Mouse (Mus musculus) heart, postnatal 0 days (tissue): ENCODE results near the gene Med25. TPM values are rescaled to one million over a fixed set of nuclear protein-coding genes. Genes with fewer than 3 reads are reported as not detected.

Source experiments
- ATAC-seq: fragments of 200-750 bp; cut with Nextera tagmentation; 2 replicates; pipeline ENCODE4 v1.8.0; 2017; ENCODE audit warnings: low read depth, moderate number of reproducible peaks, moderate library complexity; ENCODE audit not compliant: insufficient read depth
- DNase-seq: peaks from one replicate; pipeline ENCODE4 v3.0.0-alpha.2; 2016; ENCODE audit warnings: low spot score
- H3K27ac ChIP-seq: fragments of 300-500 bp; sonication (generic); 2 replicates; pipeline ENCODE4 v1.5.1; 2014; ENCODE audit warnings: low read depth, mild to moderate bottlenecking
- H3K27me3 ChIP-seq: fragments of 300-500 bp; sonication (generic); 2 replicates; pipeline ENCODE4 v1.6.1; 2014; ENCODE audit warnings: low read length, mixed read lengths; ENCODE audit not compliant: control insufficient read depth, insufficient read depth
- H3K36me3 ChIP-seq: fragments of 300-500 bp; sonication (generic); replicated peaks from 2 replicates; pipeline ENCODE4 v1.6.1; 2014; ENCODE audit warnings: low read length, mixed read lengths; ENCODE audit not compliant: control insufficient read depth, insufficient read depth
- H3K4me1 ChIP-seq: fragments of 300-500 bp; sonication (generic); 2 replicates; pipeline ENCODE4 v1.6.1; 2014; ENCODE audit warnings: antibody characterized with exemption; ENCODE audit not compliant: control insufficient read depth, insufficient read depth
- H3K4me2 ChIP-seq: fragments of 300-500 bp; sonication (generic); 2 replicates; pipeline ENCODE4 v1.6.1; 2014; ENCODE audit warnings: low read depth, mild to moderate bottlenecking, low read length, moderate library complexity
- H3K4me3 ChIP-seq: fragments of 300-500 bp; sonication (generic); 2 replicates; pipeline ENCODE4 v1.5.1; 2014; ENCODE audit warnings: low read depth, low read length
- H3K9ac ChIP-seq: fragments of 300-500 bp; sonication (generic); replicated peaks from 2 replicates; pipeline ENCODE4 v1.6.1; 2014; ENCODE audit warnings: low read depth, low read length, mixed read lengths
- H3K9me3 ChIP-seq: fragments of 300-500 bp; sonication (generic); replicated peaks from 2 replicates; pipeline ENCODE4 v1.6.1; 2016; ENCODE audit warnings: low read length; ENCODE audit not compliant: control insufficient read depth
- CTCF ChIP-seq: IDR thresholded peaks from 2 replicates; pipeline ENCODE4 v1.5.1; 2016; ENCODE audit warnings: antibody characterized with exemption, control low read depth, low read depth
- EP300 ChIP-seq: IDR thresholded peaks from 2 replicates; pipeline ENCODE4 v1.6.1; 2016; ENCODE audit warnings: antibody characterized with exemption, low read depth
- WGBS: fragments of 180-500 bp; shearing (Covaris S2); extraction: QIAGEN DNeasy Blood & Tissue Kit; methylation state at CpG from one replicate; pipeline ENCODE4 v1.1.7; 2014; 5-methylcytosine and 5-hydroxymethylcytosine counted together
- polyA plus RNA-seq: library from polyadenylated mRNA; unstranded; fragments of >200 nt; fragmentation: Nextera tagmentation; extraction: Ambion mirVana; gene quantifications from 2 replicates; pipeline ENCODE4 v1.2.1, GENCODE M21; 2015
- total RNA-seq: library from RNA; depleted of rRNA; stranded (reverse); fragments of >200 nt; gene quantifications from 2 replicates; pipeline ENCODE4 v1.2.3, GENCODE M21; 2014; ENCODE audit warnings: low replicate concordance

Gene Med25
- total and polyA plus RNA-seq, 2 experiments from 2014 or later, result 73.3 to 112 TPM

DNA sequence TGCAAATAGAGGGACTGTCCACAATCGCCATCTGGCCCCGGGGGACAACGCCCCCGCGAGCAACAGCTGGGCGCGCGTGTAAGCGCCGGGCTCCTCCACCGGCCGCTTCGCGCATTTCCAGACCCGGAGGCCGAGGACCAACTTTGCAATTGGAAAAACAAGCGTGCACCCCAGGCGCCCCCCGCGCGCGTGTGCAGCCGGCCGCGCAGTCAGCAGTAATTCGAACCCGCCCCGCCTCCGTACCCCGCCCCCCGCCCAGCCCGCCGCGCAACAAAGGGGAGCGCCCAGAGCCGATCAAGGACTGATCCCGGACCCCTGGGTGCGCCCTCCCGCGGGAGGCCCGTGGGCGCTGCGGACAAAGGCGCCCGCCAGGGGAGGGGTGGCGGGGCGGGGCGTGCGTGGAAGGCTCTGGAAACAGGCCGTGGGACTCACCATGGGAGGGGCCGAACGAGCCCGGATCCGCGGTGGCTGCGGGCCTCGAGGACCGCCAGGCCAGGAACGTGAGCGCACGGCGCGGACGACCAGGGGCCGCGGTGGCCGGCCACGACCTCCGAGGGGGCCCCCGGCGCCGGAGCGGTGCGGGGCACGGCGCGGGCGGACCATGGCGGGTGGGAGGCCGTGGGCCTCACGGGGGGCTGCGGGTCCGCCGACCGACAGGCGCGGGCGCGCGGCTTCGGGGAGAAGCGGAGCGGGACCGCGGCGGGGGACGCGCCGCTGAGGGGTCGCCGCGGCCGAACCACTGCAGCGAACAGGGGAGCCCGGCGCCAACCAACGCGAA is 23.4 kb downstream of the Med25 start:
- WGBS, result under 1% methylated on average over 83 of the region's 108 CpGs

DNA sequence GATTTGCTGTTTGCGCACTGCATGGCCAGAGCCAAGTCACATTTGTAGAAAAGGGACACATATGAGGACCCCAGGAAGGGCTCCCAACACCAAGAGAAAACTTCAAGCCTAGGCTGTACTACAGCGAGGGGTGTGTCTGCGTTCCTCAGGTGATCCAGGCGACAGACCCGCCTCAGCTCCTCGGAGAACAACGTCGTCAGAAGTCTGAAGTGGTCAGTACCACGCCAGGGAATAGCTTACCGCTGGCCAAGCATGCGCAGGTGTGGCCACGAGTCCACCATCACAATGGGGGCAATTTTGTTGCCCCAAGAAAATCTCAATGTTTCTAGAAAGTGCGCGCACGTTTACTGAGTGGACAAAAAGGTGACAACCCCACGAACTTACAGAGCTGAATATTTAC is 24.0 kb downstream of the Med25 start:
- Histone ChIP-seq H3K4me1 (peaks cover 50% of the 10 kb centered on the region), H3K9ac (peak overlapping the region; percentile 96), H3K9me3 (no peaks in the 10 kb centered on the region), H3K4me2 (peak overlapping the region; percentile 83), H3K27ac (peak overlapping the region; percentile 100), H3K36me3 (peaks cover 19% of the 10 kb centered on the region), H3K27me3 (no peaks in the 10 kb centered on the region), H3K4me3 (peak overlapping the region; percentile 99)
- TF ChIP-seq CTCF (no peak), EP300 (no peak)
- WGBS, result 8% methylated on average over 16 of the region's 16 CpGs
- ATAC-seq (no peak), DNase-seq (no peak)

More for the DNA sequence above, 23.4 kb downstream of the Med25 start:
- Histone ChIP-seq H3K4me1 (peaks cover 50% of the 10 kb centered on the region), H3K4me2 (peak overlapping the region; percentile 83), H3K4me3 (peak overlapping the region; percentile 99), H3K9me3 (no peaks in the 10 kb centered on the region), H3K36me3 (peaks cover 13% of the 10 kb centered on the region), H3K9ac (peak overlapping the region; percentile 96), H3K27ac (peak overlapping the region; percentile 100), H3K27me3 (no peaks in the 10 kb centered on the region)
- ATAC-seq (peak; percentile 22), DNase-seq (no peak)
- TF ChIP-seq CTCF, result no peak
- no peak for TF ChIP-seq EP300

- Histone ChIP-seq H3K4me3 (peak overlapping the region; percentile 99), H3K4me2 (peak overlapping the region; percentile 83), H3K9ac (peak overlapping the region; percentile 96; the same call in 1 of the 2 replicates), H3K27ac (peak overlapping the region; percentile 100), H3K36me3 (peaks cover 26% of the 10 kb centered on the region), H3K27me3 (no peaks in the 10 kb centered on the region), H3K4me1 (peaks cover 44% of the 10 kb centered on the region), H3K9me3 (no peaks in the 10 kb centered on the region)
- 41% methylated on average over 9 of the region's 9 CpGs for WGBS
- no peak for ATAC-seq
- no peak for DNase-seq
- TF ChIP-seq CTCF (no peak), EP300 (no peak)
Observed at GRCm38 (mm10) chr7:44867802-44868201, 24.7 kb downstream of the Med25 start.

- H3K9me3 ChIP-seq, result no peaks in the 10 kb centered on the region
- ATAC-seq (no peak), DNase-seq (no peak)
- H3K4me1 ChIP-seq, result peaks cover 44% of the 10 kb centered on the region
- peak overlapping the region; percentile 32 for H3K9ac ChIP-seq
- H3K4me2 ChIP-seq, result peak overlapping the region; percentile 83
- H3K36me3 ChIP-seq, result peaks cover 32% of the 10 kb centered on the region
- no peak for TF ChIP-seq EP300
- no peak for TF ChIP-seq CTCF
- WGBS, result 54% methylated on average over 19 of the region's 19 CpGs
- H3K4me3 ChIP-seq, result peak overlapping the region; percentile 99
- peak overlapping the region; percentile 100 for H3K27ac ChIP-seq
- H3K27me3 ChIP-seq, result no peaks in the 10 kb centered on the region
Observed at GRCm38 (mm10) chr7:44867010-44867702, 25.4 kb downstream of the Med25 start.

DNA sequence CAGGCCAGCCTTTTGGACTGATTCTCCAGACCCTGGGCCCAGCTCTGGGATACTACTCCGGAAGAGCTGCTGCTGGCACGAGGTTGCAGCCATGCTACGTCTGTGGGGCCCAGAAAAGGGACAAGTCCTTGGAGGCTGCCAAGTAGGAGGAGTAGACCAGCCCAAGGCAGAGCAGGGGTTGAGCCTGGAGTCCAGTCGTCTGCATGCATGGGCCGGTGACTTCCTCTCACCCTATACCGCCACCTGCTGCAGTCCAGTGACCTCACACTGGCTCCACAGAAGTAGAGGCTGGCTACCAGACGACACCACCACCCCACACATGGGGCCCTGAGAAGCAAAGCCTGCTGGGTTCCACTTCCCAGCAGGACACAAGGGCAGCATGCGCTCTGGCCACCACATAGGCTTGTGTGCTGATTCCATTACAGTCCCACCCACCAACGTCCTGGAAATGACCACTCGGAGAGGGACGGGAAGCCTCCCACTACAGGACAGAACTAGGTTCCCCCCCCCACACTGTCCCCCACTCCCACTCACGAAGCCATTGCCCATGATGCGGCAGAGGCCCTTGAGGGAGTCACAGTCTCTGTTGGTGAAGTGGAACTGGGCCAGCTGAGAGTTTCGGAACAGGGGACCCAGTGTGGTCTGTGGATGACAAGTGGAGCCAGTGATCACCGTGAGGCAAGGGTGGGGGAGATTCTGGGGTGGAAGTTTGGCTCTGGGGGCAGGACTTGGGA is 26.1 kb downstream of the Med25 start:
- TF ChIP-seq EP300 (no peak), CTCF (peak; percentile 46)
- Histone ChIP-seq H3K27me3 (no peaks in the 10 kb centered on the region), H3K9me3 (no peaks in the 10 kb centered on the region), H3K4me1 (peaks cover 44% of the 10 kb centered on the region), H3K27ac (peak overlapping the region; percentile 100), H3K9ac (peak overlapping the region; percentile 4; the same call in 1 of the 2 replicates), H3K36me3 (peaks cover 39% of the 10 kb centered on the region), H3K4me2 (peak overlapping the region; percentile 83), H3K4me3 (peak overlapping the region; percentile 99; the same call in 1 of the 2 replicates)
- peak; percentile 47 for ATAC-seq
- 21% methylated on average over 15 of the region's 15 CpGs for WGBS
- DNase-seq, result peak; percentile 94
